ENCODE assay signal across 13 mouse cellular contexts in the genomic region with DNA sequence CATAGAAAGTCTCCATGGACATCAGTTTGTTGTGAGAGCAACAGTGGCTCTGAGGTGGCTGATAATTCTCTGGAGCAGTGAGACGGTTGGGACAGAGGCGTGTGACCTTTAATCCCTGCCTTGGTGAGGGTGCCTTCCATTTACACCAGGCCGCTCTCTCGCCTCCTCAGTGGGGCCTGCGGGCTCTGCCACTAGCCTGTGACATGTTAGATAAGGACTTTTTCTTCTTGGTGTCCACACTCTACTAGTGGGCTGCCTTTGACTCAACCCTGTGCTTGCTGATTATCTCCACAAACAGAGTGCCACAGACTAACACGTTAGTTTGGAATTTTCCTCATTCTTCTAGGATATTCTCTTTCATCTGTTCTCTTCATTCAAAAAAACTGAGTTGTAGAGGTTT. TPM values are rescaled to one million over a fixed set of nuclear protein-coding genes. Genes with fewer than 3 reads are reported as not detected.
DNase-seq lines count a peak whose midpoint lies in the region; ATAC-seq lines count a peak whose summit lies in the region.
"Had no signal": no experiment of that assay in that cellular context is flagged by ENCODE, and none has a peak within 500 bp of the region (broad histone marks: within the 10 kb centered on the region; RNA-seq: fewer than 3 reads in every experiment).

No protein-coding gene starts in this region.

- intact Hi-C loops in left cerebral cortex, postnatal 36 days (cut with DNase I) = no loop called here

- no peaks in the 10 kb centered on the region for H3K36me3 ChIP-seq in lung, embryonic 15.5 days
- H3K36me3 ChIP-seq in liver, embryonic 15.5 days (replicated peaks) = peaks cover 32% of the 10 kb centered on the region; the same call in 1 of the 2 replicates
- H3K36me3 ChIP-seq: embryonic facial prominence, embryonic 13.5 days; hindbrain, embryonic 12.5 days; limb, embryonic 12.5 days had no signal

- no peak overlapping the region for H3K4me3 ChIP-seq in lung, embryonic 15.5 days
- no peak overlapping the region; the same call in 1 of the 2 replicates for H3K4me3 ChIP-seq in liver, embryonic 15.5 days (replicated peaks)
- H3K4me3 ChIP-seq: embryonic facial prominence, embryonic 13.5 days; heart, adult 2 months; hindbrain, embryonic 12.5 days; limb, embryonic 12.5 days had no signal

- ATAC-seq in lung, embryonic 15.5 days (ENCODE audit: borderline replicate concordance, extremely low read depth, low FRiP score, low TSS enrichment) = peak; percentile 60; the same call in 1 of the 2 replicates
- ATAC-seq in common myeloid progenitor, adult 5-6 weeks (replicated peaks; ENCODE audit: low read depth, poor library complexity, severe bottlenecking) = peak; percentile 58
- ATAC-seq in liver, embryonic 15.5 days (ENCODE audit: insufficient read depth) = peak; percentile 88

- no peaks in the 10 kb centered on the region for H3K4me1 ChIP-seq in lung, embryonic 15.5 days
- H3K4me1 ChIP-seq in liver, embryonic 15.5 days (replicated peaks) = peaks cover 96% of the 10 kb centered on the region
- H3K4me1 ChIP-seq: embryonic facial prominence, embryonic 13.5 days; hindbrain, embryonic 12.5 days; limb, embryonic 12.5 days had no signal

- H3K9ac ChIP-seq in lung, embryonic 15.5 days = no peak overlapping the region
- H3K9ac ChIP-seq in liver, embryonic 15.5 days = peak overlapping the region; percentile 56
- H3K9ac ChIP-seq: embryonic facial prominence, embryonic 13.5 days; hindbrain, embryonic 12.5 days; limb, embryonic 12.5 days had no signal

- no peak for DNase-seq in lung, postnatal 14 days
- DNase-seq in yolk sac, embryonic 10.5 days (ENCODE audit: low spot score) = peak; percentile 35
- no peak for DNase-seq in left cerebral cortex, postnatal 36 days (ENCODE audit: low spot score in 2 of 2)
- DNase-seq in Muller cell, postnatal 12 days (ENCODE audit: inconsistent ontology term) = no peak
- DNase-seq: cerebellum, postnatal 10 days; heart, adult 2 months; kidney, adult 8-10 months had no signal

- H3K4me2 ChIP-seq in lung, embryonic 15.5 days = no peak overlapping the region
- H3K4me2 ChIP-seq in liver, embryonic 15.5 days = peak overlapping the region; percentile 59
- H3K4me2 ChIP-seq: embryonic facial prominence, embryonic 13.5 days; hindbrain, embryonic 12.5 days; limb, embryonic 12.5 days had no signal

- H3K27ac ChIP-seq in lung, embryonic 15.5 days = no peak overlapping the region
- peak overlapping the region; percentile 98 for H3K27ac ChIP-seq in liver, embryonic 15.5 days (replicated peaks)
- H3K27ac ChIP-seq: embryonic facial prominence, embryonic 13.5 days; heart, adult 2 months; hindbrain, embryonic 12.5 days; limb, embryonic 12.5 days had no signal

- no peaks in the 10 kb centered on the region for H3K27me3 ChIP-seq in lung, embryonic 15.5 days
- no peaks in the 10 kb centered on the region for H3K27me3 ChIP-seq in liver, embryonic 15.5 days
- H3K27me3 ChIP-seq: embryonic facial prominence, embryonic 13.5 days; hindbrain, embryonic 12.5 days; limb, embryonic 12.5 days had no signal

- 70% methylated on average over 6 of the region's 6 CpGs for WGBS in lung, embryonic 15.5 days
- 16% methylated on average over 6 of the region's 6 CpGs for WGBS in liver, embryonic 15.5 days (ENCODE audit: insufficient replicate concordance)

- no peaks in the 10 kb centered on the region for H3K9me3 ChIP-seq in lung, embryonic 15.5 days
- H3K9me3 ChIP-seq in liver, embryonic 15.5 days (replicated peaks) = no peaks in the 10 kb centered on the region
- H3K9me3 ChIP-seq: embryonic facial prominence, embryonic 13.5 days; hindbrain, embryonic 12.5 days; limb, embryonic 12.5 days had no signal

RNA-seq across cellular contexts. Expression of a gene that starts 44.4 kb away (rescaled TPM):
- polyA plus RNA-seq in lung, embryonic 15.5 days (2015; fragmentation: Nextera tagmentation; extraction: Ambion mirVana) = 2.1 and 3.2 TPM in 2 replicates
- 197 and 213 TPM in 2 replicates for total RNA-seq in common myeloid progenitor, adult 5-6 weeks (2017)
- polyA plus RNA-seq in liver, embryonic 15.5 days (2015; fragmentation: Nextera tagmentation; extraction: Ambion mirVana) = 33.7 and 35.9 TPM in 2 replicates
- total RNA-seq in left cerebral cortex, postnatal 36 days (2021) = 1 to 10 TPM; 2.7 to 3.7 TPM

Comparison
In these comparisons a context has a peak if more than half of its experiments do, and no peak if none do; other contexts are left out.
1. RNA of a gene that starts 44.4 kb away (total RNA-seq): 197 to 213 TPM in common myeloid progenitor, adult 5-6 weeks; 2.7 to 3.7 TPM in left cerebral cortex, postnatal 36 days; every median in the first group is over 10 times any median in the second.
2. Peak in every context shown above with its lines, with median percentiles within 50 percentile points of each other: ATAC-seq.